Mouse (Mus musculus) heart, embryonic 12.5 days (tissue): ENCODE results near the gene Rpl9-ps6. TPM values are rescaled to one million over a fixed set of nuclear protein-coding genes. Genes with fewer than 3 reads are reported as not detected.
A peak's percentile ranks its signal among the peaks of the same experiment; 100 is the strongest.
"Not testable (repeated sequence)": the region's sequence is repeated elsewhere in the genome, so short reads cannot be mapped to it uniquely, and the experiment has no call there.

Experiments
- ATAC-seq: fragments of 200-750 bp; cut with Nextera tagmentation; 2 replicates; pipeline ENCODE4 v1.8.0; 2017; ENCODE audit warnings: moderate TSS enrichment, moderate library complexity; ENCODE audit not compliant: insufficient number of reproducible peaks, low FRiP score
- H3K27ac ChIP-seq: fragments of 300-500 bp; sonication (generic); 2 replicates; pipeline ENCODE4 v1.5.1; 2016; ENCODE audit warnings: mild to moderate bottlenecking, moderate library complexity; ENCODE audit not compliant: poor library complexity, severe bottlenecking
- H3K27me3 ChIP-seq: fragments of 300-500 bp; sonication (generic); replicated peaks from 2 replicates; pipeline ENCODE4 v1.6.1; 2016; ENCODE audit warnings: mild to moderate bottlenecking, moderate library complexity
- H3K36me3 ChIP-seq: fragments of 300-500 bp; sonication (generic); 2 replicates; pipeline ENCODE4 v1.6.1; 2016; ENCODE audit warnings: mild to moderate bottlenecking, moderate library complexity
- H3K4me1 ChIP-seq: fragments of 300-500 bp; sonication (generic); replicated peaks from 2 replicates; pipeline ENCODE4 v1.6.1; 2016; ENCODE audit warnings: mild to moderate bottlenecking
- H3K4me2 ChIP-seq: fragments of 300-500 bp; sonication (generic); 2 replicates; pipeline ENCODE4 v1.6.1; 2016; ENCODE audit warnings: mild to moderate bottlenecking, moderate library complexity
- H3K4me3 ChIP-seq: fragments of 300-500 bp; sonication (generic); 2 replicates; pipeline ENCODE4 v1.5.1; 2016; ENCODE audit warnings: mild to moderate bottlenecking
- H3K9ac ChIP-seq: fragments of 300-500 bp; sonication (generic); 2 replicates; pipeline ENCODE4 v1.6.1; 2016; ENCODE audit warnings: mild to moderate bottlenecking, moderate library complexity
- H3K9me3 ChIP-seq: fragments of 300-500 bp; sonication (generic); replicated peaks from 2 replicates; pipeline ENCODE4 v1.6.1; 2016; ENCODE audit warnings: mild to moderate bottlenecking, moderate library complexity
- WGBS: fragments of 180-500 bp; shearing (Covaris S2); methylation state at CpG from one replicate; pipeline ENCODE4 v1.1.7; 2016; 5-methylcytosine and 5-hydroxymethylcytosine counted together
- polyA plus RNA-seq: library from polyadenylated mRNA; unstranded; fragments of >200 nt; fragmentation: Nextera tagmentation; extraction: Ambion mirVana; gene quantifications from 2 replicates; pipeline ENCODE4 v1.2.1, GENCODE M21; 2016

Gene Rpl9-ps6
- polyA plus RNA-seq, 1 experiment from 2014 or later = 57.6 TPM

DNA sequence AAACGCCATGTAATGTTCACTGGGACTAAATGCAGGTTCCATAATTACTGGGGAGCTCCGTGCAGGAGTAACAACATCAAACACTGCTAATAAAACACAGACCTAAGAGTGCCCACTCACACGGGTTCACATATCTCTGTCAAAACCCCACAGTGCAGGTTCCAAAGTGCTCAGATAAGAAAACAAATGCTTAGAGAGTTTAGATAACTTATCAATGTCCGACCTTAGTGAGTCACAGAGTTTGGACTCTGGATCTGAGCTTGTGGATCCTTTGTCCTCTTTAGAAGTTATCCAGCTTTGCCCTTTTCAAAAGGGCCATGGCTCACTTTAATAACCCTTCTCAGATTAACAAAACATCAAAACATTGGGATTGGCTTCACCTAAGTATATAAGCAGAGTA, 15.1 kb upstream of the Rpl9-ps6 start:
- 14% methylated on average over 4 of the region's 4 CpGs for WGBS
- Histone ChIP-seq H3K36me3 (no peaks in the 10 kb centered on the region), H3K9ac (no peak overlapping the region), H3K27ac (no peak overlapping the region), H3K4me1 (peaks cover 16% of the 10 kb centered on the region), H3K27me3 (no peaks in the 10 kb centered on the region), H3K9me3 (no peaks in the 10 kb centered on the region), H3K4me2 (no peak overlapping the region), H3K4me3 (no peak overlapping the region)
- no peak for ATAC-seq

DNA sequence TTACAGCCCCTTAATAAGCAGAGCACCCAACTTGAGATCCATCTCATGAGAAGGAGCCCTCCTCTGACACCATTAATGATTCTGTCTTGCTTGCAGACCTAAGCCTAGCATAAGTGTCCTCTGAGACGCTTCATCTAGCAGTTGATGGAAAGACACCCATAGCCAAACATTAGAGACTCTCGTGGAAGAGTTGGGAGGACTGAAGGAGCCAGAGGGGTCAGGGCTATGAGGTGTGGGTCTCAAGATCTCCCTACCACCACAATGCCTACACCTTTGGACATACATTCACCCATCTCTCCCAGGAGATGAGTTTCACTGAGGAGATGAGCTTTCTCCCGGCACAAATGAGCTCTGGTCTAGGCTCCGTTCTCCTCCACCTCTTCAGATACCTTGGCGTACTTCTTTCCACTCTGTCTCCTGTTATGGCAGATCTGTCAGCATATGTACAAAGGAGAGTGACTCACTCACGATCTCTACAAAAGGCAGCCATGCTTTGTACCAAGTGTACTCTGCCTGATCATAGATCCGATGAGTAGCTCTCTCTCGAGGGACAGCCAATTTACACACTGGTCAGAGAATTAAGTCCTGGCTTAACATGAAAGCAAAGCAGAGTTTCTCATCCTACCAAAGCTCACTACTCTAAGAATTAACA, 14.5 kb upstream of the Rpl9-ps6 start:
- 82% methylated on average over 8 of the region's 8 CpGs for WGBS
- Histone ChIP-seq H3K4me1 (peaks cover 15% of the 10 kb centered on the region), H3K4me3 (no peak overlapping the region), H3K9me3 (no peaks in the 10 kb centered on the region), H3K9ac (no peak overlapping the region), H3K4me2 (no peak overlapping the region), H3K36me3 (no peaks in the 10 kb centered on the region), H3K27me3 (no peaks in the 10 kb centered on the region), H3K27ac (no peak overlapping the region)
- no peak for ATAC-seq

DNA sequence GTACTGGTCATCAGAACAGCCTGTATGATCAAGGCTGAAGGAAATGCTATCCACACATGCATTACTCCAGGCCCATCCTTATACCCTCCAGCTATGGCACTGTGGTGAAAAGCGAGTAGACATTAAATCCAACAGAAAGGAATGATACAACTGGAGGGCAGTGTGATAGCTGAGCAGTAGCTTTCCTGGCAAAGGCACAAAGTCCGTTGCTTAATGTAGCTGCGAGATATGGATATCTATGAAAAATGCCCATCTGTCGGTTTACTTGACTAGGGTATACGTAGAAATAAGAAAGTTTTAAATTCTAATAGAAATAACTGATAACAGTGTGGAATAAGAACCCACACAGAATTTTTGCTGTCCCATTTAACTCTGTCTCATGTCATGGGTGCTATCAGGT, 13.9 kb upstream of the Rpl9-ps6 start:
- WGBS = 75% methylated on average over 5 of the region's 5 CpGs
- Histone ChIP-seq H3K4me3 (no peak overlapping the region), H3K36me3 (no peaks in the 10 kb centered on the region), H3K9ac (no peak overlapping the region), H3K27ac (no peak overlapping the region), H3K4me1 (peaks cover 15% of the 10 kb centered on the region), H3K27me3 (no peaks in the 10 kb centered on the region), H3K9me3 (no peaks in the 10 kb centered on the region), H3K4me2 (no peak overlapping the region)
- no peak for ATAC-seq

DNA sequence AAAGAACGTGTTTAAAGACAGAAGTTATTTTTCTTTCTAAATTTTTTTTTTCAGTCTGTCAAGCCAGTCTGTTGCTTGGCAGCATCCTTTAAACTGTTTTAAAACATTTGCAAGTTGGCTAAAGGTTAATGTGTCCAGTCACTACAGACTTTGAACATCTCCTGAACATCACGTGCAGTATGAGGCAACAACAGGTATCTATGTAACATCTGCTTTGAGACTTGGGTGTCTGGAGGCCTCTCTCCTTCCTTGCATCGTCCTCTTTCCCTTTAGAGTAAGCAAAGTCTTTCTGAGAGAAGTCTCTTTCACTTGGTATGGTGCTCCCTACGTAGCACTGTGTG, 10.3 kb upstream of the Rpl9-ps6 start:
- peaks cover 4% of the 10 kb centered on the region; the same call in 1 of the 2 replicates for H3K9me3 ChIP-seq
- H3K4me1 ChIP-seq = peaks cover 9% of the 10 kb centered on the region
- no peak for ATAC-seq
- no peak overlapping the region for H3K9ac ChIP-seq
- no peaks in the 10 kb centered on the region for H3K27me3 ChIP-seq
- H3K27ac ChIP-seq = no peak overlapping the region
- no peak overlapping the region for H3K4me3 ChIP-seq
- 79% methylated on average over 4 of the region's 4 CpGs for WGBS
- no peaks in the 10 kb centered on the region for H3K36me3 ChIP-seq
- H3K4me2 ChIP-seq = no peak overlapping the region

DNA sequence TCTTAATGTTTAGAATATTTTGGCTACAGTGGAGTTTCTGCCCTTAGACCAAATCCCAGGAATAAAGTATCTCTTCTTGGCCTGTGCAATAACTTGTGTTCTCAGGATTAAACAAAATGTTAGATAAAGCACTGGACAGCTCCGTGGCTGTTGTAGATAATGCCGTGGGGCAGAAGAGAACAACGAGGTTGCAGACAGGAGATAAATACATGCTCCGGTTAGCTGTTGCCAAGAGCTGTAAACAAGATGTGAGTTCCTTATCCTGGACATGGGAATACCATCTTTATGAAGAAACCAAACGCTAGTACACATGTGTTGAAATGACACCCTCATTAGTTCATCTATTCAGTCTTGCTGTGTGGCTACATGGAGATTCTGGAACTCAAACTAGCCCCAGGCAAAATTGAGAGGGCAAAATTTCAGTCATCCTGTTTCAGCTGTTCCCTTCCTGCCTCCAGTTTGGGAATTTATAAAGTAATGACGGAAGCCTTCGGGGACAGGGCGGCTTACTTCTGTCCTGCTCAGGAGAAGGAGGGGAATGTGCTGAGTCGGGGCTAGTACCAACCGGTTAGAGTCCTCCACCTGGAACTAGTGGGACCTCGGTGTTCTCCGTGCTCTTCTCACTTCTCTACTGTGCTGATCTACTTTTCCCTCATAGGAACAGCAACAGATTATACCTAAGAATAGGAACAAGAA, 9.8 kb upstream of the Rpl9-ps6 start:
- Histone ChIP-seq H3K9me3 (peaks cover 4% of the 10 kb centered on the region; the same call in 1 of the 2 replicates), H3K27ac (no peak overlapping the region), H3K4me2 (no peak overlapping the region), H3K4me1 (peaks cover 4% of the 10 kb centered on the region; the same call in 1 of the 2 replicates), H3K27me3 (no peaks in the 10 kb centered on the region), H3K9ac (no peak overlapping the region), H3K36me3 (no peaks in the 10 kb centered on the region), H3K4me3 (no peak overlapping the region)
- WGBS = 60% methylated on average over 12 of the region's 12 CpGs
- peak; percentile 79 for ATAC-seq

DNA sequence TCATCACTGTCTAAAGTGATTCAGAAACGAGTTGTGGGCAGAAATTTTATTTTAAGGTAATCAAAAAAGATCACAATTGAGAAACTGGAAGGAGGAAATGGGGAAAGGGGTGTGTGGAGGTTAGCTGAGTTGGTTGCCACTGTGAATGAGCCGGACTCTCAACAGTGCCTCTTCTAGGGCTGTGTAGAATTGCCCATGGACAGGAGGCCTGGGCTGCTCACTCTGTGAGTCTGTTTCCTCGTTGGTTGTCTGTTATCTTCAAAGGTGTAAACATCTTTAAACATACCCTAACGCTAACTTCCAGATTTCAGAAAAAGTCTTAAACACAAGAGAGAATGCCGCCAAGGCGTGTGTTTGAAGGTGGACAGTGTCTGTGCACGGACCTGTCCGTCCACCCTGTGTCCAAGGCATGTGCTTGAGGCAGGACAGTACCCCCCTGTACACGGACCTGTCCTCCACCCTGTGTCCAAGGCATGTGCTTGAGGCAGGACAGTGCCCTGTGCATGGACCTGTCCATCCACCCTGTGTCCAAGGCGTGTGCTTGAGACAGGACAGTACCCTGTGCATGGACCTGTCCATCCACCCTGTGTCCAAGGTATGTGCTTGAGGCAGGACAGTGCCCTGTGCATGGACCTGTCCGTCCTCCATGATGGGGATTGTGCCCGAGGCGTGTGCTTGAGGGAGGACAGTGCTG, 4.3 kb upstream of the Rpl9-ps6 start:
- Histone ChIP-seq H3K27me3 (no peaks in the 10 kb centered on the region), H3K4me3 (no peak overlapping the region), H3K9ac (no peak overlapping the region), H3K36me3 (no peaks in the 10 kb centered on the region), H3K9me3 (peaks cover 4% of the 10 kb centered on the region; the same call in 1 of the 2 replicates), H3K4me1 (no peaks in the 10 kb centered on the region), H3K4me2 (no peak overlapping the region), H3K27ac (no peak overlapping the region)
- ATAC-seq = peak; percentile 39; the same call in 1 of the 2 replicates
- 85% methylated on average over 13 of the region's 13 CpGs for WGBS

DNA sequence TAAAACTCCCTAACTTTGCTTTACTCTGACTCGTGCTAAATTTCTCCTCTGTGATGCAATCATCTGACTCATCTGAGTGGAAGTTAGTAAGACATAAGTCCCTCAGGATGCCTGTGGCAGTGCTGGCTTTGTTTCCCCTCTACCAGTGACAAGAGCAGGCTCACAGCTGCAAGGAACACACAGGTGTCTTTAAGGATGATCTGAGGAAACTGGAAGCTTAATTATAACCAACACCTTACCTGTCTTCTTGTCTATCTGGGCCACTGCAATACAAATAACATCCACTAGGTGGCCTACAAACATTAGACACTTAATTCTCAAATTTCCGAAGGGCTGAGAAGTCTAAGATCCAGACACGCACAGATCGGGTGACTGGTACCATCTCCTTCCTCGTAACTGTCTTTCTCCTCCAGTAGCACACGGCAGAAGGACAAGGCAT, 3.7 kb upstream of the Rpl9-ps6 start:
- H3K4me3 ChIP-seq = no peak overlapping the region
- H3K27me3 ChIP-seq = no peaks in the 10 kb centered on the region
- ATAC-seq = no peak
- H3K4me2 ChIP-seq = no peak overlapping the region
- WGBS = 36% methylated on average over 6 of the region's 6 CpGs
- no peak overlapping the region for H3K27ac ChIP-seq
- H3K36me3 ChIP-seq = no peaks in the 10 kb centered on the region
- peaks cover 4% of the 10 kb centered on the region; the same call in 1 of the 2 replicates for H3K9me3 ChIP-seq
- no peaks in the 10 kb centered on the region for H3K4me1 ChIP-seq
- H3K9ac ChIP-seq = no peak overlapping the region

DNA sequence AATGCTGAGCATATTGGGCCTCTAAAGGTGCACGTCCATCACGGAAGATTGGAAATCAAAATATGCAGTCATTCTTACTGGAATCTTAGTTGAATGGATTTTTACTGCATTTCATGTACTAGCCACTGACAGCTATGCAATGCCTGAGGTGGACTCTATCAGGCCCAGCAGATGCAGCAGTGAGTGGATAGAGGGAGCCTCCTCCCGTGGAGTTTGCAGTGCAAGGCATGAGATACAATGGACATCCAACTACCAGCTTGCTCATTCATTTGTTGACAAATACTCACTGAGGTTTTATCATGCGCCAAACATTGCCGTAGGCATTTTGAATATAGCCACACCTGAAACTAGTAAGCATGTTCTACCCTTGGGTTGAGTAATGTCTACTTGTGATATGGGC, 947 bp upstream of the Rpl9-ps6 start:
- Histone ChIP-seq H3K27ac (no peak overlapping the region), H3K4me3 (no peak overlapping the region), H3K9me3 (no peaks in the 10 kb centered on the region), H3K9ac (no peak overlapping the region), H3K4me1 (no peaks in the 10 kb centered on the region), H3K27me3 (no peaks in the 10 kb centered on the region), H3K36me3 (no peaks in the 10 kb centered on the region), H3K4me2 (no peak overlapping the region)
- ATAC-seq = no peak
- 88% methylated on average over 5 of the region's 5 CpGs for WGBS

DNA sequence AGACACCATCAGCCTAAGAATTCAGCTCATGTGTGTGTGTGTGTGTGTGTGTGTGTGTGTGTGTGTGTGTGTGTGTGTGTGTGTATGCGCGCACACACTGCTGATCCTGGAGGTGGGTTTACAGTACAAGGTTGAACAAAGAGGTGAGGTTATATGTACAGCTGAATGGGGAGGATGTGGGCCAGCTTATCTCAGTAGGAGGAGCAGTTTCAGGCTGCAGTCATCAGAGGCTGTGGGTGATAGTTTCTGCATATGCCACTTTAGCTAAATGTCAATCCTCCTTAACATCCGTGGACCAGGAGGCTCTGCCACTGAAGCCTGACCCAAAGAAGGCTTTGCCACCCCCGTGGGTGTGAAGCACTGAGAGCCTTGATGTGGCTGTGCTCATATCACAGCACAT, 1.1 kb downstream of the Rpl9-ps6 start:
- no peaks in the 10 kb centered on the region for H3K4me1 ChIP-seq
- no peaks in the 10 kb centered on the region for H3K27me3 ChIP-seq
- ATAC-seq = no peak
- 67% methylated on average over 4 of the region's 4 CpGs for WGBS
- no peaks in the 10 kb centered on the region for H3K36me3 ChIP-seq
- no peak overlapping the region for H3K27ac ChIP-seq
- no peaks in the 10 kb centered on the region for H3K9me3 ChIP-seq
- no peak overlapping the region for H3K9ac ChIP-seq
- H3K4me3 ChIP-seq = no peak overlapping the region
- no peak overlapping the region for H3K4me2 ChIP-seq

DNA sequence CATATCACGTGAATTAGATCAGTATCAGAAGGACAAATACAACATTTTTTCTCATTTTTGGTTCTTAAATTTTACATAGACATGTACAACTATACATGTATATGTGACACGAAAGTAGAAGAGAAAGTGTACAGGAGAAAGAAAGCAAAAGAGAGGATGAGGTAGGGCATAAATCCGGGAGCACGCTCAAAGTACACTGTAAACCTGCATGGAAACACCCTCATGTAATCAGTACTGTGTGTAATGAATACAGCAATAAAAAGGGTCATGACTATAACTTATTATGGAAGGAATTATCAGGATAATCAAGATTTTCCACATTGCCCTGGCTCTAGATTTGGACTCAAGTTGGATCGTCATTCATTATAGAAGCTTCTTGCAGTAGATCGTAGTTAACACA, 3.3 kb downstream of the Rpl9-ps6 start:
- Histone ChIP-seq H3K9ac (no peak overlapping the region), H3K4me1 (no peaks in the 10 kb centered on the region), H3K36me3 (no peaks in the 10 kb centered on the region), H3K27ac (no peak overlapping the region), H3K27me3 (no peaks in the 10 kb centered on the region), H3K9me3 (peaks cover 5% of the 10 kb centered on the region; the same call in 1 of the 2 replicates), H3K4me2 (no peak overlapping the region), H3K4me3 (no peak overlapping the region)
- 86% methylated on average over 6 of the region's 6 CpGs for WGBS
- no peak for ATAC-seq

DNA sequence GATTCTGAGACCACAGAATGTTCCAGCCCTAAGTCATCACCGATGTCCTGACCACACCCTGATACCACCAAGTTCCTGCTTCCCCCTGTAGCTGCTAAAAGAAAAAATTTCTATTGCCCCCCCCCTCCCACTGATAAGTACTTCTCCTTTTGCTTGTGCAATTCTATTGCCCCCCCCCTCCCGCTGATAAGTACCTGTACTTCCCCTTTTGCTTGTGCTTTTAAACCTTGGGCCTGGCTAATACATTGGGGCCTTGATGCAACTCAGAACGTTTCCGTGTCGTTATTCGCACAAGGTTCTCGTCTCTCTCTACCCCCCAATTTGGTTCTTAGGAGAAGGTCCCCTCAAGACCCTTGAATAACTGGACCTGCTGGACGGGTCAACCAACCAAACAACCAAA, 8.7 kb downstream of the Rpl9-ps6 start:
- H3K36me3 ChIP-seq, H3K27me3 ChIP-seq, H3K4me3 ChIP-seq, H3K9ac ChIP-seq, H3K4me2 ChIP-seq, H3K4me1 ChIP-seq, H3K9me3 ChIP-seq, ATAC-seq, H3K27ac ChIP-seq: not testable (repeated sequence)
- 86% methylated on average over 8 of the region's 8 CpGs for WGBS
